Mouse (Mus musculus) thymus, adult 2 months (tissue): ENCODE results near the gene Slc2a2.

ENCODE experiments used
- CTCF ChIP-seq: fragments of 200-500 bp; IDR thresholded peaks from 2 replicates; pipeline ENCODE4 v1.5.1; 2012; ENCODE audit warnings: mild to moderate bottlenecking, control low read depth, low read length, moderate library complexity, borderline replicate concordance; ENCODE audit not compliant: control insufficient read depth, poor library complexity, insufficient read depth; ENCODE audit errors: extremely low read depth
- POLR2A ChIP-seq: fragments of 200-500 bp; IDR thresholded peaks from 2 replicates; pipeline ENCODE4 v1.6.1; 2012; ENCODE audit warnings: mild to moderate bottlenecking, low read length, control low read depth, moderate library complexity; ENCODE audit not compliant: control insufficient read depth, poor library complexity, insufficient read depth; ENCODE audit errors: extremely low read depth

- TF ChIP-seq CTCF: no peak
- no peak for TF ChIP-seq POLR2A
Measured at GRCm38 (mm10) chr3:28726356-28726755, 28.7 kb downstream of the Slc2a2 start.
